Mouse (Mus musculus) right cerebral cortex, postnatal 14 days (tissue): ENCODE data around the gene Adgra3.

Experiments
- DNase-seq: peaks from one replicate; pipeline ENCODE4 v3.0.0; 2022

Adgra3 gene

DNA sequence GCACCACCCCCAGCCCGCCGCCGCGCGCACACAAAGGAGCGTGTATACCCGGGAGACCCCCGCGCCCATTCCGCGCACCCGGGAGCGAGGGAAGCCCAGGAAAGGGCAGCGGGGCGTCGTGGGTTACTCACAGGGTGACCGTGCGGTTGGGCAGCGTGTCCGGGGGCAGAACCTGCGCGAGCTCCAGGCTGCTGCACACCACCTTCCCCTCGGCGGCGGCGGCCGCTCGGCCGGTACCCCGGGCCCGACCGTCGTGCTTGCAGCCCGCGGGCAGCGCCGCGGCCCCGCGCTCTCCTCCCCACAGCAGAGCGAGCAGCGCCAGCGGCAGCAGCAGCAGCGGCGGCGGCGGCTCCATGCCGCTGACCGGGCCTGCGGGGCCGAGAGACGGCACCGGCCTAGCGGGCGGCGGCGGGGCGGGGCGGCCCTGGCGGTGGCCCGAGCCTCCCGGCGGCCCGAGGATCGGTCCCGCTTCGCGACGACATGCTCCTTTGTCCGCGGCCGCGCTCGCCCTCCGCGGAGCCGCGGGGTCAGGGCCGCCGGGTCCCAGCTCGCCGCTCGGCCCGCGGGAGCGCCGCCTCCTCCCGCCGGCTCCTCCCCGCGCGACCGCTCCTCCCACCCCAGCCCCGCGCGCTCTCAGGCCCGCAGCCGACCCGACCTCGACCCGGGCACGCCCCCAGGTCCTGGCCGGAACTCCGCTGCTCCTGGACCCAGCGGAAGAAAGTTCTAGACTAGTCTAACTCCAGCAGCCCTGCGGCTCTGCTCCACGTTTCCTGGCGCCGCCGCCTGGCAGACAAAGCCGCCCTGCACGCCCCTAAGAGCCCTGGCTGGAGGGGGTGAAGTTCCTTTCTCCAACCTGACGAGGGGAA is at the start of gene Adgra3:
Adgra3 (minus strand) TSS at position 586 of the 866 bp plus-strand sequence.
- DNase-seq: peak; percentile 53

DNA sequence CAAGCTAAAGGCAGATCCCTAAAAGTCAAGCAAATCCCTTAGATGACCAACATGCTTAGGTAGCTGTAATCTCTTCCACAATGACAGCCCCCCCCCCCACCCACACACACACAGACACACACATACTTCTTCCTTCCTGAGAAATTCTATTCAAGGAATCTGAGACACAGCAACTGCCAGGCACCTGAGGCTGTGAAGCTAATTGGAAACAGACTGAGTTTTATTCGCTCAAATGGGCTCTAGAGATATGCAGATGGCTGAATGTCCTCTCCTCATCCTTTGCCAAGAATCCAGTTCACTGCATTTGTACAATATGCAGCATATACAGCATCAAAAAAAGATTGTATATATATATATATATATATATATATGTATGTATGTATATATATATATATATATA is 24.6 kb upstream of the Adgra3 start:
- no peak for DNase-seq

GRCm38 (mm10) chr5:50074245-50074644 is 15.4 kb upstream of the Adgra3 start:
- DNase-seq: no peak

DNA sequence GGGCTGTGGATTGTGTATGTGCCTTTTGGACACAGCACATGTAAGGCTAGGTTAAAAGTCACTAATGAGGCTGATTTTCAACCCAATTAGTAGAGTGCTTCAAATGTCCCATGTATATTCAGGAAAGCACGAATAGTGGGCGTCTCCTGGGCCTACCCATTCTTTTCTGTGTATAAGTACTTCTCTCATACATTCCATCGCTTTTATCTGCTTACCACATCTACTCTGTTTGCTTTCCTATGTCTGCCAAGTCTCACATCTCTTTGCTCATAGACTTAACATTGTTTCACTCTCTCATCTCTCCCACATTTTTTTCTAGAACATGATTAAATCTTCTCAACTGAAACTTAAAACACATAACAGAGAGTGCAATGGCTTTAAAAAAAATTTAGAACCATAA is 5.4 kb upstream of the Adgra3 start:
- no peak for DNase-seq

DNA sequence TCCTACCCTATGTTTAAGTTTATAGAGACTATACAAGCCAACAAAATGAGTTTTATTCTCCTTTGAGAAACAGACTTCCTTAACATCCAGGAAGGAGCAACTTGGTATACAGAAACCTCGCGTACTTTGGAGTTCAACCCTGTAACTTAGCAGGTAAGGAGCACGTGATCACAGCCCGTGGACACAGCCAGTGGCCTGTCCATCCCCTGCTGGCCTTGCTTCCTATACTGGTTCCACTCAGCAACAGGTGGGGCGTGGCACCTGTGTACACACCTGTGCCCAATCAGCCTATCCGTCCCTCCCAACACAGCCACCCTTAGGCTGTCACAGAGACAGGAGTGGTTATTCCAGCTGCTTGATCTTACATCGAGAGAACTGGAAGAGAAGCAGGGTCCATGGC is 780 bp upstream of the Adgra3 start:
- no peak for DNase-seq

- no peak for DNase-seq
Measured at GRCm38 (mm10) chr5:50057612-50058420, 990 bp downstream of the Adgra3 start.

DNA sequence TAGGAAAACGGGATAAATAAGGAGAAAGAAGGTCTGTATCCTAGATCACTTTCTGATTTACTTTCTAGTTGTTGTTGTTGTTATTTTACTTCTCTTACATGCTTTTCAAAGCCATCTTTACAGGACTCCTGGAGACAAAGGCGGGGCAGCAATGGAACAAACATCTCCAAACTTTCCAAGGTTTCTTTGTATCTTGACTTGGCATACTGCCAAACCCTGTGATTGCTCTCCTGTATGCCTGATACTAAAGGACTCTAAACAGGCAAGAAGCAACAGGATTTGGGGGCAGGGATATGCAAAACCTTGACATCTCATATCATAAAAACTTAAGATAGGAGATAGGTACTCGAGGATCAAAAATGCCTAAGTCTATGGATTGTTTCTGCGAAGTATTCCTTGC is 6.3 kb downstream of the Adgra3 start:
- no peak for DNase-seq

DNA sequence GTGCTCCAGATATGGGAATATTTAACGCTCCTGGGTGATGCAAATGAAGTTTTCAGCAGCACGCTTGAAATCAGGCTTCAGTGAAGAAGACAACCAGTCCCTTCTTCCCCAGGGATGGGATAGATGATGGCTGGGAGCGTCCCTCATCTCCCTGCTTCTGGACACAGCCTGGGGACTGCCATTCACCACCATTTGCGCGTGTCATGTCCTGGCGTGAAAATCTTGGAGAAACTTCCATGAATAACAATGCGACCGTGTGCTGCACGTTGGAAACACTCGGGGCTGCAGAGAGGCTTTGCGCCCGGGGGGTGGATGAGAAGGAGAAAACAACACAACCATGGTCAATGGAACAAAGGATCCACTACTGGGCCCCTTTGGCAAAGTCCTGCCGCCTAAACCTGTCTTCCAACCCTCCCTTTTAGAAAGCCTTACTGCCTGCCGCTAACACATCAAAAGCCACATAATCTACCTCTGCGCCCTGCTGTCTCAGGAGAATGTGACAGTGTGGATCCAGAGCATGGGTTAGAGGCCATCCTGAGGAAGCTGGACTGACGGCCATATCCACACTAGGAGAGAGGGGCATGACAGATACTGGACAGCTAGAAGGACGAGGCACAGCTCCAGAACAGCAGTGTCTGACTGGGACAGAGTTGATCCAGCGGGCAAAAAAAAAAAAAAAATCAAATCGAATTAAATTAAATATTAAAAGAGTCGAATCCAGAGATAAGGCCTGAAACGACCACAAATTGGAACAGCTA is 8.0 kb downstream of the Adgra3 start:
- DNase-seq: no peak

DNA sequence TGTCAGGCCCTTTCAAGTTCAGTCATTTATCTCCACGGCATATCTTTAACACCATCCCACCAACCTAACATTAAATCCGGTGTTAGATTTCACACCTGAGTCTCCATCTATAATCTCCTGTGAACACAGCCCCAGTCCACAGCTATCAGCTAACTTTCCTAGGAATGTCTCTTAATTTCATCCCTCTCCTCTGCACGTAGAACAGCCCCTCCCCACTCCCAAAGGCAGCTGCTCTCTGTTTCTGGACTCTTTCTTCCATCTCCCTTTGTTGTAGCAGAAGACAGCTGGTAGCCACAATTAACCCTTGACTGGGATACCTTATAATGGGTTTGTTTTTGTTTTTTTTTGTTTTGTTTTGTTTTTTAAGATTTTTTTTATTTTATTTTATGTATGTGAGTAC is 8.8 kb downstream of the Adgra3 start:
- no peak for DNase-seq

GRCm38 (mm10) chr5:50049506-50049905 is 9.3 kb downstream of the Adgra3 start:
- no peak for DNase-seq

- DNase-seq: no peak
Measured at GRCm38 (mm10) chr5:50048960-50049359, 9.8 kb downstream of the Adgra3 start.

DNA sequence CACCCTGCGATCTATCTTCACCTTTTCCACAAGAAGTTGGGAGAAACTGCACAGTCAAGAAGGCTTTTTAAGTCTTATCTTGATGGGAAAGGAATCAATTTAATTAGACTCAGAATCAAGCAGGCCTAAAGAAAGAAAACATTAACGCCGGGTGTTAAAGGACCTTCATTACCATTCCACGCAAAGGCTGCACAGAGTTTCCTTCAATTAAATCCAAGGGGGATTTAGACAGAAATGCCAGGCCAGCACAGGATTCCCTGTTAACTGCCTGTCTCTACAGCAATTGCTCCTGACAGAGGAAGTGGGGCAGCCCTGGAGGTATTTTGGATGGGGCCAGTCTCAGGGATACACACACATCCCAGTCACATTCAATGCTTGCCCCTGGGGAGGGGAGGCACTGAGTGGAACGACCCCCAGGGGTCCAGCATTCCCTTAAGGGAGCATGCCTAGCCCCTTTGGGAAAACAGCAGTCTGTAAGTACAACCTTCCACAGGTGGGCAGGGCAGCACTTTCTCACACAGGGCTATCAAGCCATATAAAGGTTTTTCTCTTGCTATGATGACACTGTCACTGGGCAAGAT is 10.4 kb downstream of the Adgra3 start:
- no peak for DNase-seq

GRCm38 (mm10) chr5:50045180-50045579 is 13.6 kb downstream of the Adgra3 start:
- DNase-seq: no peak

DNA sequence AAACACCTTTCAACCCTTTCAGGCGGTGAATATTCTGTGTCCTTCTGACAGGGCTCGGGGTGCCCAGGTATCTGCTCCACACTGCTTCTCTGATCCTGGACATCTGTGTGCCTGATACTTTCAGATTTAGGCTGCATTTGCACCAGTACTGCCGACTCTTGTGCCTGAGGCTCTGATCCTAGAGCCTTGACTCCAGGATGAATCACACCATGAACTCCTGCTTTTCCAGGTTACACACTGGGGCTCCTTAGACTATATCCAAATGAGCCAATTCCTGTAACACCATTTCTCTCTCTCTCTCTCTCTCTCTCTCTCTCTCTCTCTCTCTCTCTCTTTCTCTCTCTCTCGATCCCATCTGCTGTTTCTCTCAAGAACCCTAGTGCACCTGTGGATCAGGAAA is 15.1 kb downstream of the Adgra3 start:
- no peak for DNase-seq

DNA sequence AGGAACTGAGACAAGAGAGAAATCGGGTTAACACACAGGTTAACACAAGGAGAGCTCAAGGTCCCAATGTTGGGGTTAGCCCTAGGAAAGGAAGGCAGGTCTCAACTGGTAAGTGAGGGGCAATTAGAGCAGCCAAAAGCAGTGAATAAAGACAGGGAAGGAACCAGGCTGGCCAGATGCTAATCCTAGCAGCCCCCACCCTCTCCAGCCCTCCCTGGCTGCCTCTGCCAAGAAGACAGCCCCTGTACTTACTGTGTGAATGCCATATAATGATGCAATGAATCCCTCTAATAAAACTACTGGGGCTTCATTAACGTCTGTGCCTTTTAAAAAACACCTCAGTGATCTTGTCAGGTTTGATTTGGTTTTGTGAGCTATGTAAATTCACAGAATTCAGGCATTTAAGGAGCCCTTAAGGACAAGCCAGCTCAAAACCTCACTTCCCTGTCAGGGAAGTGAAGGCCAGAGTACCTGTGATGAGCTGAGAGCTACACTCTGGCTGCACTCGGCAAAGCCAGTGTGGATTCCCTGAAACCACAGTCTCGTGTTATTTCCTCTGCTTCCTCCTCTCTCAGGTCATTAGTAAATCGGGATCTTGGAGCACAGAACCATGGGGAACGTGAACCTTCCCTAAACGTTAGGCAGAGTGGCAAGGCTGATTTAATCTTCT is 16.4 kb downstream of the Adgra3 start:
- no peak for DNase-seq

DNA sequence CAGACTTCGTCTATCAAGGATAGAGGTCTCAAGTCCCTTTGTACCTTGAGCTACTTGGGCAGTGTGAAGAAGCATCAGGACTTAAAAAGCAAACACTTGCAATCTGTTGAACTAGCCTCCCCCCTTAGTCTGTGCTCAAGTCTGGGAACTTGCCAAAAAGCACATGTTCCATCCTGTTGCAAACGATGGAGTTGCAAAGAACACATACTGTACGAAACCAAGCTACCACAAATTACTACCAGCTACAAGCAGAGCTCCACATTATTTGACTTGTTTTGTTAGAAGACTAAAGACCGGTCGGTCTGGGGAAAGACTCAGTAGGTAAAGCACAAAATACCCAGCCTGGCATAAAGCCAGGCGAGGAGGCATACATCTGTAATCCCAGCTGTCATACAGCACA is 19.3 kb downstream of the Adgra3 start:
- no peak for DNase-seq

GRCm38 (mm10) chr5:50037666-50038065 is 21.1 kb downstream of the Adgra3 start:
- no peak for DNase-seq

- no peak for DNase-seq
Measured at GRCm38 (mm10) chr5:50034900-50035514, 23.8 kb downstream of the Adgra3 start.

GRCm38 (mm10) chr5:50034231-50034630 is 24.6 kb downstream of the Adgra3 start:
- DNase-seq: no peak

DNA sequence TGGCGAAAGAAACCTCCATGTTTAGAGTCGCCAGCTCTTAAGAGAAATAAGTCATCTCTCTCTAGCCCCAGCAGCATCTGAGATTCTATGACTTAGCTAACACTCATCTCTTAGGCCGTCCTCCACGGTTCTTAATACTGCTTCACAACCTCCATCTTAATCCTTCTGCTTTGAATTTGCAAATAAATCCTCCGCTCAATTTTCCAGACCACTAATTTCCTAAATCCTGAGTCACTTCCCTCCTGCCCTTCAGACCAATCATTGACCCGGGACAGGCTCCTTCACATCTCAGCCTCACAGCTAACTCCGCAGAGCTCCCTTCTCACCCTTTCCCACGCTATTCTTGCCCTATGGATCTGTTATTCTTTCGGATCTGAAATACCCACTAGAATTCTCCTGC is 25.1 kb downstream of the Adgra3 start:
- DNase-seq: no peak

GRCm38 (mm10) chr5:50032332-50032731 is 26.5 kb downstream of the Adgra3 start:
- no peak for DNase-seq

GRCm38 (mm10) chr5:50031763-50032272 is 27.0 kb downstream of the Adgra3 start:
- DNase-seq: no peak
